Mouse (Mus musculus) heart, embryonic 12.5 days (tissue): ENCODE results near the gene Sds. TPM values are rescaled to one million over a fixed set of nuclear protein-coding genes. Genes with fewer than 3 reads are reported as not detected.
A peak's percentile ranks its signal among the peaks of the same experiment; 100 is the strongest.

ENCODE experiments used
- ATAC-seq: fragments of 200-750 bp; cut with Nextera tagmentation; 2 replicates; pipeline ENCODE4 v1.8.0; 2017; ENCODE audit warnings: moderate TSS enrichment, moderate library complexity; ENCODE audit not compliant: insufficient number of reproducible peaks, low FRiP score
- H3K27ac ChIP-seq: fragments of 300-500 bp; sonication (generic); 2 replicates; pipeline ENCODE4 v1.5.1; 2016; ENCODE audit warnings: mild to moderate bottlenecking, moderate library complexity; ENCODE audit not compliant: poor library complexity, severe bottlenecking
- H3K27me3 ChIP-seq: fragments of 300-500 bp; sonication (generic); replicated peaks from 2 replicates; pipeline ENCODE4 v1.6.1; 2016; ENCODE audit warnings: mild to moderate bottlenecking, moderate library complexity
- H3K36me3 ChIP-seq: fragments of 300-500 bp; sonication (generic); 2 replicates; pipeline ENCODE4 v1.6.1; 2016; ENCODE audit warnings: mild to moderate bottlenecking, moderate library complexity
- H3K4me1 ChIP-seq: fragments of 300-500 bp; sonication (generic); replicated peaks from 2 replicates; pipeline ENCODE4 v1.6.1; 2016; ENCODE audit warnings: mild to moderate bottlenecking
- H3K4me2 ChIP-seq: fragments of 300-500 bp; sonication (generic); 2 replicates; pipeline ENCODE4 v1.6.1; 2016; ENCODE audit warnings: mild to moderate bottlenecking, moderate library complexity
- H3K4me3 ChIP-seq: fragments of 300-500 bp; sonication (generic); 2 replicates; pipeline ENCODE4 v1.5.1; 2016; ENCODE audit warnings: mild to moderate bottlenecking
- H3K9ac ChIP-seq: fragments of 300-500 bp; sonication (generic); 2 replicates; pipeline ENCODE4 v1.6.1; 2016; ENCODE audit warnings: mild to moderate bottlenecking, moderate library complexity
- H3K9me3 ChIP-seq: fragments of 300-500 bp; sonication (generic); replicated peaks from 2 replicates; pipeline ENCODE4 v1.6.1; 2016; ENCODE audit warnings: mild to moderate bottlenecking, moderate library complexity
- WGBS: fragments of 180-500 bp; shearing (Covaris S2); methylation state at CpG from one replicate; pipeline ENCODE4 v1.1.7; 2016; 5-methylcytosine and 5-hydroxymethylcytosine counted together
- polyA plus RNA-seq: library from polyadenylated mRNA; unstranded; fragments of >200 nt; fragmentation: Nextera tagmentation; extraction: Ambion mirVana; gene quantifications from 2 replicates; pipeline ENCODE4 v1.2.1, GENCODE M21; 2016

Sds gene
- polyA plus RNA-seq, 1 experiment from 2014 or later: not detected

DNA sequence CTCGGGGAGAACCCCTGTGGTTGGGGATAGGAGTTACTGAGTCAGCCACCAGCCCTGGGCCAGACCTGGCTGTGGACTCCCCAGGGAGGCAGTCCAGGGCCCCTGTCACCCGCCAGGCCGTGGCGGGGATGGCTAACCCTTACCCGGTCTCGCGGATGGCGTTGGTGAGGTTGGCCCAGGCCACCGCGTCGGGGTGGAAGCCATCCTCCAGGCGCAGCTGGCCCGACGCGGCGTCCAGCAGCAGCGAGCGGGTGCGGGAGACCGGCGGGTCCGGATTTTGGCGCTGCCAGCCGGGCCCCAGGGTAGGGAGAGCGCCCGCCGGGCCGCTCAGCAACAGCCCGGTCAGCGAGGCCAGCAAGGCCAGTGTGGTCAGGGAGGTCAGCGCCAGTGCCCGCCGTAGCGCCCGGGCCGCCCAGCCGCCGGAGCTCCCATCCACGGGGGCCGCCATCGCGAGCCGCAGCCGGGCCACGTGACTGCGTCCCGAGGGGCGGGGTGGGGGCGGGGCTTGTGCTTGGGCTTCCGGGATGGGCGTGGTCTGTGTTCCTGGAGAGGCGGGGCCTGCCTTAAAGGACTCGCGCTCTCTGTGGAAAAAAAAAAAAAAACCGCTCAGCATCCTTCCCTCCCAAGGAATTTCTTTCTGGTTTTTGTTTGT is 26.9 kb downstream of the Sds start, which contains the start of gene Plbd2:
Gene Plbd2 (minus strand): TSS at position 482 of the 652 bp plus-strand sequence.
- H3K9ac ChIP-seq: peak within 1 kb of the TSS; percentile 83
- no peaks in the 10 kb centered on the region for H3K27me3 ChIP-seq
- WGBS: 0% methylated on average over 44 of the region's 55 CpGs
- 0 out of 2 replicates have a peak, but pooled peaks cover under 1% of the 10 kb centered on the region for H3K36me3 ChIP-seq
- peak within 1 kb of the TSS; percentile 82 for H3K4me3 ChIP-seq
- H3K4me1 ChIP-seq: peaks cover 19% of the 10 kb centered on the region
- peak; percentile 82 for ATAC-seq
- no peaks in the 10 kb centered on the region for H3K9me3 ChIP-seq
- peak within 1 kb of the TSS; percentile 90 for H3K4me2 ChIP-seq
- no peak within 1 kb of the TSS for H3K27ac ChIP-seq

DNA sequence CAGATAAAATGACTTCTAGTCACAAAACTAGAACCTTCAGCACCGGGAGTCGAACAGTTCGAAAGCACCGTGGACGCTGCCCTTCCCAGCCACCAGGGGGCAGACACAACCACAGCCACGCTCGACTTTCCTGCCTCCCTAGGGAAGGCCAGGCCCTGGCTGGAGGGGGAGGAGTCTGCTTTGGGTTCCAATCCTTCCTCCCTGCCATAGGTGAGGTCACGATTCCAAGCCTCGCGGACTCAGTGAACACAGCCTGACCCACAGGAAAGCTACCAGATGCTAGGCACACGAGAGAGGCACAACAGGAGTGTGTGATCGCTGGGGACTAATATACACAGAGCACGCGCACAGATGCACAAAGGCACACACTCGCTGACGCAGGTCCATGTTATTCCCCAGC is 29.0 kb downstream of the Sds start:
- WGBS: 22% methylated on average over 16 of the region's 16 CpGs

DNA sequence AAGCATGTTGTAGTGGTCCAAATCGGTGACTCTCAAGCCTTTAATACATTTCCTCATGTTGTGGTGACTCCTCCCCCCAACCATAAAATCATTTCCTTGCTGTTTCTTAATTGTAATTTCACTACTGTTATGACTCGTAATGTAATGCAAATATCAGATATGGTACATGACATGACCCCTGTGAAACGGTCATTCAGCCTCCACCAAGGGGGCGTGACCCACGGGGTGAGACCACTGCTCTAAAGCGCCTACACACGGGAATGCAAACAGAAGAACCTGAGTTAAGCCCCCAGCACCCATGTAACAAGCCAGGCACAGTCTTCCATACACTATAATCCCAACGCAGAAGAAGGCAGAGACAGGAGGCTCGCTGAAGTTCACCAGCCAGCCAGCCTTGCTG is 29.5 kb downstream of the Sds start:
- Histone ChIP-seq H3K4me2 (no peak overlapping the region), H3K27ac (no peak overlapping the region), H3K9me3 (peaks cover 2% of the 10 kb centered on the region; the same call in 1 of the 2 replicates), H3K9ac (no peak overlapping the region), H3K4me3 (no peak overlapping the region), H3K36me3 (no peaks in the 10 kb centered on the region), H3K27me3 (no peaks in the 10 kb centered on the region; the same call in 1 of the 2 replicates), H3K4me1 (peaks cover 19% of the 10 kb centered on the region)
- ATAC-seq: no peak
- WGBS: 61% methylated on average over 9 of the region's 9 CpGs

More for the DNA sequence above, 29.0 kb downstream of the Sds start:
- 0 out of 2 replicates have a peak, but pooled peaks have one; percentile 49 for ATAC-seq
- H3K27ac ChIP-seq: no peak overlapping the region
- no peaks in the 10 kb centered on the region for H3K36me3 ChIP-seq
- peak overlapping the region; percentile 24 for H3K4me2 ChIP-seq
- H3K9me3 ChIP-seq: peaks cover 2% of the 10 kb centered on the region; the same call in 1 of the 2 replicates
- no peaks in the 10 kb centered on the region; the same call in 1 of the 2 replicates for H3K27me3 ChIP-seq
- no peak overlapping the region for H3K4me3 ChIP-seq
- H3K9ac ChIP-seq: no peak overlapping the region
- peaks cover 19% of the 10 kb centered on the region for H3K4me1 ChIP-seq

GRCm38 (mm10) chr5:120506490-120506889 is 30.2 kb downstream of the Sds start:
- ATAC-seq: no peak
- no peak overlapping the region for H3K4me3 ChIP-seq
- no peak overlapping the region for H3K4me2 ChIP-seq
- H3K9ac ChIP-seq: no peak overlapping the region
- H3K27ac ChIP-seq: no peak overlapping the region
- no peaks in the 10 kb centered on the region for H3K36me3 ChIP-seq
- peaks cover 21% of the 10 kb centered on the region for H3K4me1 ChIP-seq
- 36% methylated on average over 9 of the region's 9 CpGs for WGBS
- H3K9me3 ChIP-seq: peaks cover 2% of the 10 kb centered on the region; the same call in 1 of the 2 replicates
- H3K27me3 ChIP-seq: no peaks in the 10 kb centered on the region; the same call in 1 of the 2 replicates

DNA sequence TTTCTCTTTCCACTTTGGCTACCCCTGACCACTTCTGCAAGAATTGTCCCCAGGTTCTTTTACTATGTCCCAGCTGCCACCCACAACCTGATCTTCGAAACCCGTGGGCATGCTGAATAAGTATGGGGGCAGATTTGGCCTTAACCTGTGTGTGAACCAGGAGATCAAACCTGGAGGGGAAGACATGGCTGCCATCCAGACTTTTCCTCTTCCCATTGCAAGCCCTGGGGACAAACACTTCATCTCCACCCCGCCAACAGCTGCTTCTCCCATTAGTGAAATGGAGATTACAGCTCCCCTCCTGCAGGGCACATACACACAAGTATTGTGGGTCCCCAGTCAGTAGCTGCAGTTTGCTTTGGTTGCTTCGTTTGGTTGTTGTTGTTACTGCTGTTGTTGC is 31.0 kb downstream of the Sds start:
- Histone ChIP-seq H3K27ac (no peak overlapping the region), H3K9ac (no peak overlapping the region), H3K4me1 (peaks cover 18% of the 10 kb centered on the region), H3K27me3 (no peaks in the 10 kb centered on the region; the same call in 1 of the 2 replicates), H3K9me3 (peaks cover 2% of the 10 kb centered on the region; the same call in 1 of the 2 replicates), H3K4me3 (no peak overlapping the region), H3K36me3 (no peaks in the 10 kb centered on the region), H3K4me2 (no peak overlapping the region)
- WGBS: 61% methylated on average over 4 of the region's 4 CpGs
- no peak for ATAC-seq

- no peak within 1 kb of the TSS for H3K27ac ChIP-seq
- H3K4me1 ChIP-seq: peaks cover 35% of the 10 kb centered on the region
Observed at GRCm38 (mm10) chr5:120510982-120511642, 34.8 kb downstream of the Sds start, which contains the start of gene Slc8b1. Slc8b1 (plus strand) TSS chr5:120511168.

GRCm38 (mm10) chr5:120511643-120512220 is 35.4 kb downstream of the Sds start:
- H3K27ac ChIP-seq: no peak overlapping the region

More at GRCm38 (mm10) chr5:120510982-120511642, 34.8 kb downstream of the Sds start, which contains the start of gene Slc8b1:
- Histone ChIP-seq H3K36me3 (no peaks in the 10 kb centered on the region), H3K4me2 (peak within 1 kb of the TSS; percentile 78), H3K27me3 (peaks cover 5% of the 10 kb centered on the region), H3K4me3 (peak within 1 kb of the TSS; percentile 59), H3K9me3 (peaks cover 2% of the 10 kb centered on the region; the same call in 1 of the 2 replicates), H3K9ac (peak within 1 kb of the TSS; percentile 67)
- peak; percentile 94 for ATAC-seq
- 1% methylated on average over 35 of the region's 36 CpGs for WGBS

GRCm38 (mm10) chr5:120512911-120513555 is 36.7 kb downstream of the Sds start:
- Histone ChIP-seq H3K27me3 (peaks cover 5% of the 10 kb centered on the region), H3K36me3 (no peaks in the 10 kb centered on the region), H3K9ac (no peak overlapping the region), H3K4me2 (no peak overlapping the region), H3K4me1 (peaks cover 48% of the 10 kb centered on the region), H3K9me3 (peaks cover 2% of the 10 kb centered on the region; the same call in 1 of the 2 replicates), H3K4me3 (no peak overlapping the region), H3K27ac (no peak overlapping the region)
- 54% methylated on average over 15 of the region's 15 CpGs for WGBS
- no peak for ATAC-seq

More at GRCm38 (mm10) chr5:120511643-120512220, 35.4 kb downstream of the Sds start:
- WGBS: 31% methylated on average over 14 of the region's 14 CpGs
- H3K27me3 ChIP-seq: peaks cover 5% of the 10 kb centered on the region
- H3K9ac ChIP-seq: peak overlapping the region; percentile 67
- H3K4me3 ChIP-seq: peak overlapping the region; percentile 59
- H3K4me2 ChIP-seq: peak overlapping the region; percentile 78
- peaks cover 39% of the 10 kb centered on the region for H3K4me1 ChIP-seq
- H3K36me3 ChIP-seq: no peaks in the 10 kb centered on the region
- ATAC-seq: no peak
- peaks cover 2% of the 10 kb centered on the region; the same call in 1 of the 2 replicates for H3K9me3 ChIP-seq

GRCm38 (mm10) chr5:120514031-120514677 is 37.8 kb downstream of the Sds start:
- Histone ChIP-seq H3K36me3 (no peaks in the 10 kb centered on the region), H3K4me2 (no peak overlapping the region), H3K9ac (no peak overlapping the region), H3K27me3 (peaks cover 5% of the 10 kb centered on the region), H3K4me1 (peaks cover 48% of the 10 kb centered on the region), H3K4me3 (no peak overlapping the region), H3K27ac (no peak overlapping the region), H3K9me3 (peaks cover 2% of the 10 kb centered on the region; the same call in 1 of the 2 replicates)
- ATAC-seq: no peak
- WGBS: 88% methylated on average over 9 of the region's 9 CpGs

DNA sequence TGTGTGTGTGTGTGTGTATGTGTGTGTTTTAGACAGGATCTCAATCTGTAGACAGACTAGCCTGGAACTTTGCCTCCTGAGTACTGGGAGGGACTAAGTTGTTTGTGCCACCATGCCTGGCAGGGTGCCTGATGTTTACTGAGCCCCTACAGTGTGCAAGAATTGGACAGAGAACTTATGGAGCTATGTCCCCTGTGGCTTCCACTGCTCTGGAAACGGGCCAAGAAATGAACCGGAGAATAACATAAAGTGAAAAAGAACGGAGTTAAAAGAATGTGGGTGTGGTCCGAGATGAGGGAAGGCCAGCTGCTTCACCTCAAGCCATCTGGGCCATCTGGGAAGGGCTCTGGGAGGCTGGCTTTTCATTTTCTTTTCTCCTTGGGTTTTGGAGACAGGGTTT is 38.4 kb downstream of the Sds start:
- H3K4me2 ChIP-seq: no peak overlapping the region
- peaks cover 5% of the 10 kb centered on the region for H3K27me3 ChIP-seq
- 0 out of 2 replicates have a peak overlapping the region, but pooled peaks have one; percentile 14 for H3K9ac ChIP-seq

More for the DNA sequence above, 38.4 kb downstream of the Sds start:
- no peak overlapping the region for H3K4me3 ChIP-seq
- no peaks in the 10 kb centered on the region for H3K9me3 ChIP-seq
- no peaks in the 10 kb centered on the region for H3K36me3 ChIP-seq
- WGBS: 30% methylated on average over 4 of the region's 4 CpGs
- H3K27ac ChIP-seq: no peak overlapping the region
- no peak for ATAC-seq
- H3K4me1 ChIP-seq: peaks cover 48% of the 10 kb centered on the region
